Mouse (Mus musculus) adrenal gland, postnatal 25 days (tissue): ENCODE measurements around the gene Cul7. TPM values are rescaled to one million over a fixed set of nuclear protein-coding genes. Genes with fewer than 3 reads are reported as not detected.

Experiments
- DNase-seq: peaks from one replicate; pipeline ENCODE4 v3.0.0; 2021; ENCODE audit warnings: mixed read lengths
- total RNA-seq: library from RNA; stranded (reverse); gene quantifications from 2 replicates; pipeline ENCODE4 v1.2.3, GENCODE M21; 2021

Gene Cul7
- total RNA-seq, 1 experiment from 2014 or later = 51.4 TPM

- DNase-seq = peak; percentile 75
Measured at GRCm38 (mm10) chr17:46628791-46629684, 21.1 kb upstream of the Cul7 start, which contains the start of gene Ptk7. TSS of gene Ptk7 (minus strand) at chr17:46629504.

DNA sequence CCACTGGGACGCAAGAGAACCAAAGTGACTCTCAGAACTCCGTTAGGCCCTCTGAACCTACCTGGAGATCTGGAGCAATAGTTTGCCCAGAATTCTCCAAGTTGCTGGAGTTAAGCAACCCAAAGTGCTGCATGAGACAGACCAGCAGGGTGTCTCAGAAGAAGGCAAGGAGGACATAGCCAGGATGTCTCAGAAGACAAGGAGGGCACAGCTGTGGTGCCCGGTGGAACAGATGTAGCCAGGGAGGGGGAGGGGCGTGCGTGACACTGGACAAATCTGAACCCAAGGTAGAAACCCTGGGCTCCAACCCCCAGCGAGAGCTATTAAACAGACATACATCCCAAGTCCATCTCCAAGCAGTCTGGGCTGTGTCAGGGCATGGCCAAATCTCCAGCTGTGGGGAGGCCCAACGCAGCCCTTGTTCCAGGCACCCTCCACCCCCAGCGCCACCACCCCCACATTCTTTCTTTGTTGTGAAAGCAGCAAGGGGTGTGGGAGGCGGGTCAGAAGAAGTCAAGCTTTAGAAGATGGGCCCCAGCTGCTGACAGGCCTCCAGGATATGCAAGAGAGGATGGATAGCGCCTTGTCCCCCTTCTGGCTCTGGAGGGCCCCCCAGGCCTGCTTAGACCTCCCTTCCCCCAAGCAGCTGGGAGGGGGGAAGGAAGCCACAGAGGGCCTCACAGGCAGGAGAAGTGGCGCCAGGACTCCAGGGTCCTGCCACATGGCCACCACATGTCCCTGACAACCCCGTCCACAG, 20.3 kb upstream of the Cul7 start:
- no peak for DNase-seq

DNA sequence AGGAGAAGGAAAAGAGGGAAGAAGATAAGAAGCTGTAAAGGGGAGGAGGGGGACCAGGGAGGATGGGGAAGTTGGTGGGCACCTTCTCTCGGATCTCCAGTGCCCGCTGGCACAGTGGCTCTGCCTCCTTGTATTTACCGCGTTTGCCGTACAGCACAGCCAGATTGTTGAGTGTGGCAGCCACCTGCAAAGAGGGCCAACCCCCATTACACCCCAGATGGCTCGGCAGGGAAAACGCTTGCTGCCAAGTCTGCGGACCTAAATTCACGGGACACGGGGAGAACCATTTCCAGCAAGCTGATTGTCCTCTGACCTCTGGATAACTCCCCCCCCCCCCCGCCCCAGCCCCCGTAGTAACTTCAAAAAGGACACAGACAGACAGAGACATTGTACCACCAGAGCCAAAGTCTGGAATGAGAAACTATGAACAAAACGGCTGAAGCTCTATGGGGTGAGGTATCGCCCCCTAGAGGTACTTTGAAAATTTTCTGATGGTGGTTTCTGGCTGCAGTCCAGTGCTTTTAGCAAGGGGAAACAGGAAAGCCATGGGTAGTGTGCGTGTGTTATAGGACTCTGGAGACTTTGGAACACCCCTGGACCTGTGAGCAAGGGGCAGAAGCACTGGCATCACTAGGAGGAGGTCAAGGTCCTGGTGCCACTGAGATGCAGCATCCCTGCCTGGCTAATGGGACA, 13.2 kb upstream of the Cul7 start:
- no peak for DNase-seq

DNA sequence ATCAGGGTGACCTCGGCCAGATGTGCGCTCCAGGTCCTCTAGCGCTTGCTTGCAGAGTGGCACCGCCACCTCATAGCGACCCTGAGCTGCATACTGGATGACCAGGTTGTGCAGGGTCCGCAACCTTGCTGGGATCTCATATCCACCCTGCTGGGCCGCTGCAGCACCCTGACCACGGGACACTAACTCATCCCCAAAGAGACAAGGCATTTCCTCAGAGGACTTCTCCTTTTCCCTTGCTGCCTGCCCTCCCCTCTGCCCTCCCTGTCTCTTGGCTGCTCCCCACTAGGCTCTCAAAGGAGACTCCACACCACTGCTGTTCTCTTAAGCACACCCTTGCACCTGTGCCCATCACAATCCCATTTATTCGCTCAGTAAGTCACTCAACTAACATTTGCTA, 10.2 kb upstream of the Cul7 start:
- no peak for DNase-seq

GRCm38 (mm10) chr17:46642060-46642459, 8.1 kb upstream of the Cul7 start:
- no peak for DNase-seq

DNA sequence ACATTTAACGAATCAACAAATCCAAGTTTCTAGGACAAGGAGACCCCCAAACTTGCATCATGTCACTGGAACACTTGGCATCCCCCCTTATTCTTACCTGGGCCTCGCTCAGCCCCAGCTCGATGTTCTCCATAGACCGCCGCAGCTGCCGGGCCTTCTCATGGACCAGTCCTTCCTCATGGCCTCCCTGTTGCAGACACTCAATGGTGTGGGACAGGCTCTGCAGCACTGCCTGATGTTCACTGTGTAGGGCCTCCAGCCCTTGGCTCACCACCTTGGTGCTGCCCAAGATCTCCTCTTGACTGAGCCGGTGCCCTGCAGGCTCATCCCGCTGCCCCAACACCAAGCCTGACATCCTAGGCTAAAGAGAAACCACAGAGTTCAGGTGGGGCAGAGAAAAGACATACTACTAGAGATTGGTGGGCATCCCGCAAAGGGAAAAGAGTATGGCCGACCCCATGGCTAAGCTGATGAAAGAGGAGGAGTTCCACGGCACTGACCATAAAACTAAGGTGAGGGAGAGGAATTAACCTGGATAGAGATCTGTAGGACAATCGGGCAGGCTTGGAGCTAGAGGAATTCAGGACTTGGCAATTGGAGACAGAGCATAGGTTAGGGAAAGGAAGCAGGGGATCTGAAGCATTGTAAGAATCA, 5.9 kb upstream of the Cul7 start:
- DNase-seq = no peak

DNA sequence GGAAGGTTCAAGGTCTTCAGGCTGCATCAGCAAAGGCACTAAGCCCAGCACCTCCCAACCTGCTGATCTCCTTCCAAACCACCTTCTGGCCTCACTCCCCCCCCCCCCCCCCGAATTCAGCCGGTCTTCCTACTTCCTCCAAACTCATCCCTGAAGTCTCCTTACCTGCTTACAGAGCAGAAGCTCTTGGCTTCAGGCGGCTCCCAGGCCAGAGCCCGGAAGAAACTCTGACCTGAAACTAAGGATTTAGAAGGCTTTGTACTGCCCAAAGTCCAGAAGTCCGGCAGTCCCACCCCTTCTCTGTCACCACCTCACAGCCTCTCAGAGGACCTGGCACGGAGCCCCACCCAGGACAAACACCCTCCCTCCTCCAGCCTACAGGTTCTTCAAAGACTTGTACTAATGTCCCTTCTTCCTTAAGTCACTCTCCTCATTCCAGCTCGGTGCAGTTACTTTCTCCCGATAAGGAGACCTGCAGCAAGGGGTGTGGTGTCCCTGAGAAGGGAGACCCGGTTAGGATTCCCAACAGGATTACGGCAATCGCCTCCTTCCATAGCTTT, 5.1 kb upstream of the Cul7 start:
- peak; percentile 77 for DNase-seq

GRCm38 (mm10) chr17:46645561-46646321, 4.4 kb upstream of the Cul7 start, which contains the start of the genes Klc4 and Mrpl2:
TSS of gene Klc4 (minus strand) at chr17:46646022.
TSS of gene Mrpl2 (plus strand) at chr17:46646229.
- peak; percentile 97 for DNase-seq

DNA sequence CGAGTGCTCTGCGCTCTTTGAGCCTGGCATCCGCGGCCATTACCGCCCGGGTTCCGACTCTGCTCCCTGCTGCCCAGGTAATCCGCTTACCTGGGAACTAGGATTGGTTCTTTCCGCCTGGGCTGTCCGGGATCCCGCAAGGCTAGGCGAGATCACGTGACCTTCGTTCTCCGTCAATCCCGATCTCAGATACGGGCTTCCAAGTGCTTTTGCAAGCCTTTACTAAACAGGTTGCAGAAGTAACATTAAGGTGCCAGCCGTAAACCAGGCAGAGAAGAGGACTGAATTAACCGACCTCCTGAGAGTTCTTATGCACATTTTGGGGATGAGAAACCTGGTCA, 3.8 kb upstream of the Cul7 start:
- no peak for DNase-seq

DNA sequence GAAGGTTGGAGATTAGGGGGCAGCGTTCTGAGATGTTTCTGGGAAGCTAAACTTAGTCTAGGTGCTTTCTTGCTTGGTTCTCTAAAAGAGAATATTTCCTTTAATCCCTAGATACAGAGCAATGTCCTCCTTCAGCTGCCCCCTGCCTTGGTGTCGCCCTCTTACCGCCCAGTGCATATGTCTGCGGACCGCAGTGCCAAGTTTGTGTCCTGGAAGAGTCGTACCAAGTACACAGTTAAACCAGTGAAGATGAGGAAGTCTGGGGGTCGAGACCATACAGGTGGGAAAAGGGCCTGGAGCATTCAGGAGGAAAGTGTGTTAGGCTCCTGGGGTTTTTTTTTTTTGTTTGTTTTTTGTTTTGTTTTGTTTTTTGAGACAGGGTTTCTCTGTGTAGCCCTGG, 2.9 kb upstream of the Cul7 start:
- no peak for DNase-seq

GRCm38 (mm10) chr17:46648436-46648835, 1.7 kb upstream of the Cul7 start:
- no peak for DNase-seq

GRCm38 (mm10) chr17:46649811-46650210, 326 bp upstream of the Cul7 start:
- DNase-seq = no peak

- DNase-seq = no peak
Measured at GRCm38 (mm10) chr17:46651292-46651691, 1.2 kb downstream of the Cul7 start.

- no peak for DNase-seq
Measured at GRCm38 (mm10) chr17:46651755-46652547, 1.8 kb downstream of the Cul7 start.

DNA sequence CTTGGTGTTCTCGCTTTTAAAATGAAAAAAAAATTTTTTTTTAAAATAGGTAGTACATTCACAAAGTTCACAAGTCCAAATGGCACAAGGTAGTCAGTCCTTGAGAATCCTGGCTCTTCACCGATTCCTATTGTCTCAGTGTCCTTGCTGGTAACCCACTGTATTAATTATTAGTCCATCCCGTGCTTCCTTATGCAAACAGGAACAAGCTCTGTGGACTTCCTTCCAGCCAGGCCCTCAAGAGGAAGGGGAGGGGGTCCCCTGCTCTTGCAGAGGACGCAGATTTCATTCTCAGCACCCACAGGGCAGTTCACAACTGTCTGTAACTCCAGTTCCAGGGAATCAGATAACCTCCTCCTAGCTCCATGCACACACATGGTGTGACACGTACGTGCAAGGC, 5.9 kb downstream of the Cul7 start:
- DNase-seq = no peak

DNA sequence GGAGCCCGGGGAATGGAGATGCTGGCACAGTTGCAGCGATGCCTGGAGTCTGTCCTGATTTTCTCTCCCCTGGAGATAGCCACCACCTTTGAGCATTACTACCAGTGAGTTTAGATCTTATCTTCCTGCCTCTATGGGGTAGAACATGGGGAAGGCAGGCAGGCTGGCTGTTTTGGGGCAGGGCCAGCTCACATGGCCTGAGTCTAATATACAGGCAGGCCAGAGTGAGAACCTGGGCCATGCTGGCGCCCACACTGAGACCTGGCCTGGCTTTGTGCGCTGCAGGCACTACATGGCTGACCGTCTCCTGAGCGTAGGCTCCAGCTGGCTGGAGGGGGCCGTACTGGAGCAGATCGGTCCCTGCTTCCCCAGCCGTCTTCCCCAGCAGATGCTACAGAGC, 11.2 kb downstream of the Cul7 start:
- no peak for DNase-seq

DNA sequence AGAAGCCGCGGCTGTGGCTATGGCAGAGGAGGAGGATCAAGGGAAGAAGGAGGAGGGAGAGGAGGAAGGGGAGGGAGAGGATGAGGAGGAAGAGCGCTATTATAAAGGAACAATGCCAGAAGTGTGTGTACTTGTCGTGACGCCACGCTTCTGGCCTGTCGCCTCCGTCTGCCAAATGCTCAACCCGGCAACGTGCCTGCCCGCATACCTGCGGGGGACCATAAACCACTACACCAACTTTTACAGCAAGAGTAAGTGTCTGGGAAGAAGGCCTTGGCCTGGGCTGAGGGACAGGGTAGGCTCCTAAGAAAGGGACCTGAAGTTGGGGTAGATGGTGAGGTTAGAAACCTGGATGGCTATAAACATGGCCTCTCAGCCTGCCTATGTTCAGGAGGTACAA, 11.8 kb downstream of the Cul7 start:
- no peak for DNase-seq

DNA sequence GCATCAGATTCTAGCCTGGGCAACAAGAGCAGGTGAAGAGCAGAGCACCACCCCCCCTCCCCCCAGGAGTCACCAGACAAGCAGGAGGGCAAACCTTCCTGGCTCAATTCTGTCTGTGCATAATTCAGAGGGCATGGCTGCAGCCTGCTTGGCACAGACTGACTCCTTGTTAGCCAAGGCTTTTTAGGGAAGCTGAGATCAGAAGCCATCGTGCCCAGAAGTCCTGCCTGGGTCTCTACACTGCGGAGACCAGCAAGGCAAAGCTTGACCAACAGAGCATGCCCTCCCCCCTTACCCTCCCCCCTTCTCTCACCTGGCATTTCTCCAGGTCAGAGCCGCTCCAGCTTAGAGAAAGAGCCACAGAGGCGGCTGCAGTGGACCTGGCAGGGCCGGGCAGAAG, 12.6 kb downstream of the Cul7 start:
- no peak for DNase-seq

- DNase-seq = no peak
Measured at GRCm38 (mm10) chr17:46667712-46668111, 17.6 kb downstream of the Cul7 start.

DNA sequence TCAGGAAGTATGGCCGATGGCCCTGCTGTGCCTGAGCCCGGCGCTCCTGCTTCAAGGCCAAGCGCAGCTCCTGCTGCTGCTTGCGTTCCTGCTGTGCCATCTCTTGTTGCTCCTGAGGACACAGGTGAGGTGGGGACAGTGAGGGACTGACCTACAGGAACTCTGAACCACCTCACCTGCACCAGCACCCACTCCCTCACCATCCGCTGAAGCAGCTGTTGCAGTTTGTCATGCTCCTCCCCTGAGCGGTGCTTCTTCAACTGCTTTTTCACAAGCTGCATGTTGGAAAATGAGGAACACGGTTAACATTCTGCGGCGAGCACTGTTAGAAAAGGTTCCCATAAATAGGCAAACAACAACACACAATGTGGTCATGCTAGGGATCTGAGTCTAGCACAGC, 19.8 kb downstream of the Cul7 start:
- no peak for DNase-seq
